Mouse (Mus musculus) heart, postnatal 36 days (tissue): ENCODE data around the gene Sap30bp. TPM values are rescaled to one million over a fixed set of nuclear protein-coding genes. Genes with fewer than 3 reads are reported as not detected.

Experiments
- total RNA-seq, 2 experiments: library from RNA; stranded (reverse); gene quantifications; 2 replicates each; pipeline ENCODE4 v1.2.3; 2021

The Sap30bp gene
- total RNA-seq, 2 experiments from 2014 or later: 17.2 to 20.7 TPM

Other genes starting within 250 kb of the Sap30bp start
- 100 to 1,000 TPM; 102 to 110 TPM for gene Grb2, start 224.7 kb upstream of the Sap30bp start, total RNA-seq
- gene Tmem94, start 167.8 kb upstream of the Sap30bp start, total RNA-seq: 100 to 1,000 TPM in 1 of 2 experiments, 10 to 100 TPM in 1; 92.3 to 101 TPM
- gene Caskin2, start 119.6 kb upstream of the Sap30bp start, total RNA-seq: 10 to 100 TPM; 48.6 to 50.6 TPM
- gene Tsen54, start 118.6 kb upstream of the Sap30bp start, total RNA-seq: 1 to 10 TPM; 8.7 to 9.7 TPM
- 10 to 100 TPM; 18.7 to 21.2 TPM for gene Llgl2, start 109.2 kb upstream of the Sap30bp start, total RNA-seq
- gene Myo15b, start 74.9 kb upstream of the Sap30bp start, total RNA-seq: under 1 TPM in 1 of 2 experiments, not detected in 1; 0.14 TPM
- 10 to 100 TPM; 14.8 to 26.7 TPM for gene Smim5, start 33.3 kb upstream of the Sap30bp start, total RNA-seq
- gene Smim6, start 21.3 kb upstream of the Sap30bp start, total RNA-seq: under 1 TPM in 1 of 2 experiments, not detected in 1; 0.31 TPM
- gene Recql5, start 195 bp downstream of the Sap30bp start, total RNA-seq: 1 to 10 TPM; 6.7 to 8.9 TPM
- gene Itgb4, start 41.4 kb downstream of the Sap30bp start, total RNA-seq: 1 to 10 TPM; 2.6 to 3.4 TPM
- 10 to 100 TPM; 12.8 to 19.3 TPM for gene Galk1, start 79.4 kb downstream of the Sap30bp start, total RNA-seq
- 100 to 1,000 TPM; 136 to 158 TPM for gene H3f3b, start 94.7 kb downstream of the Sap30bp start, total RNA-seq
- 1 to 10 TPM; 8.0 to 8.4 TPM for gene Unk, start 97.0 kb downstream of the Sap30bp start, total RNA-seq
- gene Unc13d, start 144.7 kb downstream of the Sap30bp start, total RNA-seq: under 1 TPM; 0.41 to 0.42 TPM
- gene Wbp2, start 153.7 kb downstream of the Sap30bp start, total RNA-seq: 100 to 1,000 TPM in 1 of 2 experiments, 10 to 100 TPM in 1; 97.0 to 106 TPM
- 10 to 100 TPM; 25.2 to 34.2 TPM for gene Trim47, start 193.9 kb downstream of the Sap30bp start, total RNA-seq
- gene Trim65, start 197.8 kb downstream of the Sap30bp start, total RNA-seq: 1 to 10 TPM; 7.4 to 7.6 TPM
- gene Mrpl38, start 205.6 kb downstream of the Sap30bp start, total RNA-seq: 10 to 100 TPM; 62.9 to 63.4 TPM
- 10 to 100 TPM; 13.2 to 16.2 TPM for gene Fbf1, start 234.9 kb downstream of the Sap30bp start, total RNA-seq